Mouse (Mus musculus): ENCODE data around the gene Tgm2.

Tgm2 gene

DNA sequence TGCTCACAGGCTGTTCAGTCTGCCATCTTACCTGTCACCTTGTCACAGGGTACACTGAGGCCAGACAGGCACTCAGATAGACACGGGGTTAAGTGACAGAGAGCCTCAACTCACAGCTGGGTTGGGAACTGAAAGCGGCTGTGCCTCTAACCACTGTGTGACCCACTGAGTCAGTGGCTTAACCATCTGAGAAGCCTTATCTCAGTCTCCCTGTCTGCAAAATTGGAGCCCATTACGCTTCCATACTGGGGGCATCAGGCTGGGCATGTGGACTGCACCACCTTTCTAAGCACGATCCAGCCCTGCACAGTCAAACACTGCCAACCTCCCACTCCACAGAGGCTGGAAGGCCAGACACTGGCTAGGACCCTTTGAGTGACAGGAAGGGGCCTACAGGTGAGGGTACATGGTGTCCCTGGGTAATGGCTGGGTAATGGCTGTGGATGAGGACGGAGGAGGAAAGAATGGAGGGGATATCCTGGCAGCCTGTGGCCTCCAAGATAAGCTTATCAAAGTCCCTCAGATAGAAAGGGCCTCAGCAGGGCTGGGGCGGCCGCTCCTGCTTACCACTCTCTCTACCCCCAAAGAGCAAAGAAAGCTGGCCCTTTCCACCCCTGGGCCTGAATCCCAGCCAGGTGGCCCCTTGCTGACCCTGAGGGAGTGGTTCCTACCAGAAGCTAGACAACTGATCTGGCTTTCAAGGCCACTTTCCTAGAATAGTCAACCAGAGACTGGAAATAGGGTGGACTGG, 4.4 kb downstream of the Tgm2 start:
- no peak for DNase-seq (ENCODE audit: low read depth, low spot score)

DNA sequence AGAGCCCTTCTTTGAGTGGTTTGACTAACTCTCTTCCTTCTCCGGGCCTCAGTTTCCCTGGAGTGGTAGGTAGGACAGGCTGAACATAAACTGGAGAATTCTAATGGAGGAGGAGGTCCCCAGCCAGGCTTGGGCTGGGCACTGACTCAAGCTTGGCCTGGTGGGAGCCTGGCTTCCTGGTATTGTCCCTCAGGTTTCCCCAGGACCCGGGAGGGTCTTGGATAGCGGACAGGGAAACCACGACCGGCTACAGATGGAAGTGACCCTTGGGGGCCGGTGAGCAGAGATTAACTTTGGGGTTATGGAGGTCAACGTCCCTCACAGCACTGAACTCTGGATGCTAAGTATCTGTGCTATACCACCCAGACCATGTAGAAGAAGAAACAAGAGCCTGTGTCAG, 5.0 kb downstream of the Tgm2 start:
- no peak for DNase-seq (ENCODE audit: low read depth, low spot score)

DNA sequence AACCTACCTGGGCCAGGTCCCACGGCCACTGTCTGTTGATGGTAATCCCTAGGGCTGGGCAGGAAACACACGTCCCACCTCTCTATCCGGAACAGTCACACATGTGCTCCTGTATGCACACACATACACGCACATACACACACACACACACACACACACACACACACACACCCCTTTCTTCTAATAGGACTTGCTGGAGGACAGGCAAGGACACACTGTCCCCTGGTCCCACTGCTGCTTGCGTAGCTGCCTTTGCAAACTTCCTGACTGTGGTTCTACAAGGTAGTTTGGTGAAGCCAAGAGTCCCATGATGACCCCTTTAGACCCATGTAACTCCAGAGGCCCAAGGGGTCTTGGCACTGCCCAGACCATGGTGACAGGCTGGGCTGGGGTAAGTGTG, 5.6 kb downstream of the Tgm2 start:
- DNase-seq (ENCODE audit: low read depth, low spot score) = no peak

DNA sequence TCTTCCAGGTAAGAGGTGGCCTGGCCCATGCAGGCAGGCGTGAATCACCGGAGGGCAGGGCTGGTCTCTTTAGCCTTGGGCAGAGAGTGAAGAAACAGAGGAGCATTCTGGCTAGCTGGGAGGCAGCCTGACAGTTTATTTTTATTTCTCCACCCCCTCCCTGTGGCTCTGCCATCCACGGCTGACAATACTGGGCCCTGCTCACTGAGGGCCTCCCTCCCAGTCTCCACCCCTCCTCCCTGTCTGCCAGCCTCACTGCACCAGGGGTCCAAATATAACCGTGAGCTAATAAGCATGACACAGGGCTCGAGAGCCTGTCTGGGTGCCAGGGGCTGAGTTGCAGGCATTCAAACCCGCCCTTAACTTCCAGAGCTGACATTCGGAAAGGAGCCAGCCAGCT, 6.6 kb downstream of the Tgm2 start:
- no peak for DNase-seq (ENCODE audit: low read depth, low spot score)

DNA sequence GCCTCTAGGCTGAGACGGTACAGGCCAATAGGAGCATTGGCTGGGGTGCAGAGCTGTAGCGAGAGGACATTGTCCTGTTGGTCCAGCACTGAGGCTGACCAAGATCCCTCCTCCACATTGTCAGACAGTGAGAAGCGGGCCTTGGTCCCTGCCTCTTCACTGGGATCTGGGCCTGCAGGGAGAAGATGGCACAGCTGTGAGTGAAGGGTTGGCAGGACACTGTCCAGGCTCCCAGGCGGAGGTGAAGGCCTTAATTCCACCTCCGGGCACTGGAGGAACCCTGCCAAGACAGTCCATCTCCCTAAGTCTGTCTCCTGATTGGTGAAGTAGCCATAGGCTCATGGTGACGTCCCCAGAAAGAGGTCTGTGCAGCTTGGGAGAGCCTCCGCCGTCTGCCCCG, 7.5 kb downstream of the Tgm2 start:
- DNase-seq (ENCODE audit: low read depth, low spot score) = no peak

DNA sequence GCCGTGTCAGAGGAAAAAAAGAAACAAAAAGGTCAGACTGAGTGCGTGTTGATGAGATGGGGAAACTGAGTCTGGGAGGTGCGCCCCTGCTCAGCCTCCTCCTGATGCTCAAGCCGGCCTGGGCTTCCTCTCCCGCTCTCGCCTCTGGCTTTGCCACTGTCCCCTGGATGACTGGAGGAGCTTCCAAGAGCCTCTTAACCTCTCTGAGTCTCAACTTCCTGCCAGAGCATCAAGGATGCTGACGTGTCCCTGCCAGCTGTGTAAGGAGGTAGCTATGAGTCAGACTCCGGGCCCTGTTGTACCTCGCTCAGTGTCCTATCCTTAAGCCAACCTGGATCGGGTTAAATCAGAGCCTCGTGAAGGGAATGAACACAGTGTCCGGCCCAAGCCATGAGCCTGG, 8.5 kb downstream of the Tgm2 start:
- DNase-seq (ENCODE audit: low read depth, low spot score) = no peak

DNA sequence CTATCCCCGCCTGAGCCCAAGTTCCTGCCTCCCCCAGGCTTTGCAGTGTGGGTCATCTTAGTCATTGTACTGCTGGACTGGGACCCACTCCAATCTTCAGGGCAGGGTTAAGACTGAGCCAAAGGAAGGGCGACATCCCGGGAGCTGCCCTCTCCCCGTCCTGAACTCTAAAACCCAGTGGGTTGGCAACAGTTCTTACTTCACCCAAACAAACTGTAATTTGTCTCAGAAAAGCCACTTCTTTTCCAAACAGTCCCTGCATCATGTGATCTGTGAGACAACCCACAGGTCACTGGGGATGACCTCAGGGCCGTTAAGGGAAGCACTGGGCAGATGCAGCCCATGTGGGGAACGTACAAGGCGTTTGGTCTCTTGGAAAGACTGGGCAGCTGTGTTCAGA, 10.0 kb downstream of the Tgm2 start:
- DNase-seq (ENCODE audit: low read depth, low spot score) = no peak

DNA sequence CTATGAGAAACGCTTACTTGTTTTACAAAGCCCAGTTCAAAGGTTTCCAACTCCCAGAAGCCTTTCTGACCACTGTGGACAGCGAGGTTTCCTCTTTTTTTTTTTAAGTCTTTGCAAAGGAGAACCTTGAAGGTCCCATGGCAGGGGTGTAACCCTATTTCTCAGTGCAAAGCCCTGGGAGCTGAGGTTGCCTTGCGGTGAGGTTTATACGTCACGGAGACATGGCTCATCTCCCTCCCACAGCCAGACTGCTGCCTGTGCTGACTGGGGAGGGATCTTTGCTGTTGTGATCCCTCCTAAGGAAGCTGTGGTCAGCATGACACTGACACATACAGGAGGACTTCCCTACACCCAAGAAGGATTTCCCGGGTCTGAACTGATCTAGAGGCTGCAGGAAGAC, 13.2 kb downstream of the Tgm2 start:
- DNase-seq (ENCODE audit: low read depth, low spot score) = peak; percentile 55

DNA sequence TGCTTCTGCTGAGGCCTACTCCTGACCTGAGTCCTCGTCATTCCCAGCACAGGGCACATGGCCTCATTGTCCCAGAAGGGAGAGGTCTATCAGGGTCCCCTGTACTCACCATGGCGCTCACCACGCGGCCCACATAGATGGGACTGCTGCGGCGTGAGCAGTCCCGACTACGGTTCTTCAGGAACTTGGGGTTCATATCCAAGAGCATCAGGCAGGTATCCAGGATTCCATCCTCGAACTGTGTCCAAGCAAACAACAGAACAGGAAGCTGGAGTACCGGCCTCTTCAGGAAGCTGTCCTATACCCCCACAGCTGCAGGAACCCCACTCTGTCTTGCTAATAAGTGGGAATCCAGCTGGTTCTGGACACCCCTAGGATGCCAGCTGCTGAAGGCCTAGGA, 13.9 kb downstream of the Tgm2 start:
- DNase-seq (ENCODE audit: low read depth, low spot score) = no peak

DNA sequence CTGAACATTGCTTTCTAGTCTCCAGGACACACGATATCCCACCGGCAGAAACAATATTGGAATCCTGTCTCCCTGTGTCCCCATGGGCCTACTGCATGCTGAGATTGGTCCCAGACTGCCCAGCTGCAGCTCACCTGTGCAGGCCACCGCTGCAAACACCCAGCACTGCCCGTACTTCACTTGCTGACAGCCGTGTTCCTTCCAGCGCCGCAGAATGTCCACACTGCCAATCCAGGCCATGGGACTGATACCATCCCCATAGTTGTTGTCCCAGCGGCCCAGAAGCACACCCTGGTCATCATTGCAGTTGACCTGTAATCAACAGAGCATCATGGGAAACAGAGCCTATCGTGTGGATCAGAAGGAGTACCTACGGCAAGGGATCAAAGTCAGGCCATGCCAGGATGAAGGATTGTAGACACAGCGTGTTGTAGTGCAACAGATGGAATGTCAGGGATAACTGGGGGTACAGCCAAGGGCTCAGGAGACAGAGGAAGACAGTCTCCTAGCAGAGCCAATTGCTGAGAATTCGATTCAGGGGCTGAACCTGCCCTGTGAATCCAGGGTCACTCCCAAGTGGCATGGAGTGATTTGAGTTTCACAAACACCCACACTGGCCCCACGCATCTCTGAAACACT, 14.9 kb downstream of the Tgm2 start:
- no peak for DNase-seq (ENCODE audit: low read depth, low spot score)

DNA sequence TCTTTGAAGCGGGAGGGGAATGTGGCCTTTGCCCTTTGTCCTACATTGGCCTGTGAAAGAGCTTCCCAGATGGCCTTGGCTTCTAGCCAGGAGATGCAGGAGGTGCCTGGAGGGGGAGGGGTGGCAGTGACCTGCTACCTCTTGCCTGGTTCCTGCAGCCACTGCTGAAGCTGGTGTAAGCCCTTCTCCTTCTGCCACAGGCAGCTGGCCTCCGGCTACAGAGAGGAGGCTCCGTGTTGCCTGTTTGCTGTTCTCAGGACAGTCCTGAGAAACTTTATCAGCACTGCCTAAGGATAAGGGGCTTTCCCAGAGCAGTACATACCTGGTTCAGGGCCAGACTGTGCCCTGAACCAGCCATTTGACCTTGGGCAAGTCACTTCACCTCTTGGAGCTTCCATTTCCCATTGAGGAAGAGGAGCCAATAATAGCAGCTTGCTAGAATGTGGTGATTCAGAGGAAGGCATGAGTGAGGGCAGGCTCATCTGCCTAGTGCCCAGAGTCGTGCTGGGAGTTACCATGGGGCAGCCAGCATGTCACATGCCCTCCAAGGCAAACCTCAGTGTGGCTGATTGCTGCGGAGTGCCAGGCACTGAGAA, 15.7 kb downstream of the Tgm2 start:
- no peak for DNase-seq (ENCODE audit: low read depth, low spot score)

DNA sequence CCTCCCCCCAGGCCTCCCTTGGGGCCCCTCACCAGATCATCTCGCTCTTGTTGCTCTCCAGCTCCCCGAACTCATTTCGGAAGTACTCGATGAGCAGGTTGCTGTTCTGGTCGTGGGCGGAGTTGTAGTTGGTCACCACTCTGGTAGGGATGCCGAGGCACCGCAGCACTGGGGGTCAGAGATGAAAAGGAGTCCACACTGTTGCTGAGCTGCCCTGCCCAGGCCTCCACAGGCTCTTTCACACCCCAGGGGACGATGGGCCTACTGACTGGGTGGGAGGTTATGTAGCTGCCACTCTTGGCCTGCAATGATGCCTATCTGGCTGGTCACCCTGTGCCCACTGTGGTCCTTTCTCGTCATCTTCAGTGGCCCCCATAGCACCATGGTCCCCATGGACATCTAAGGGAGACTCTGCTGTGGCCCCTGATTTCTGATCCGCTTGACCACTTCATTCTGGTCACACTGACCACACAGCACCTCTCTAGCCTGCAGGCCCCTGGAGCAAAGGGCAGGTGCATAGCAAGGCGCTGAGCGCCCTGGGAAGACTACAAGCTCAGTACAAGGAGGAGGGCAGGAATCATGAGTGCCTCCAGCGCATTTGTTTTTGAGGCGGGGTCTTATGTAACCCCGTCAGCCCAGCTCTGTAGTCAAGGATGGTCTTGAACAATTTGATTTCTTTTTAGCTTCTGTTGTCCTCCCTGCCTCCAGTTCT, 16.8 kb downstream of the Tgm2 start:
- no peak for DNase-seq (ENCODE audit: low read depth, low spot score)

DNA sequence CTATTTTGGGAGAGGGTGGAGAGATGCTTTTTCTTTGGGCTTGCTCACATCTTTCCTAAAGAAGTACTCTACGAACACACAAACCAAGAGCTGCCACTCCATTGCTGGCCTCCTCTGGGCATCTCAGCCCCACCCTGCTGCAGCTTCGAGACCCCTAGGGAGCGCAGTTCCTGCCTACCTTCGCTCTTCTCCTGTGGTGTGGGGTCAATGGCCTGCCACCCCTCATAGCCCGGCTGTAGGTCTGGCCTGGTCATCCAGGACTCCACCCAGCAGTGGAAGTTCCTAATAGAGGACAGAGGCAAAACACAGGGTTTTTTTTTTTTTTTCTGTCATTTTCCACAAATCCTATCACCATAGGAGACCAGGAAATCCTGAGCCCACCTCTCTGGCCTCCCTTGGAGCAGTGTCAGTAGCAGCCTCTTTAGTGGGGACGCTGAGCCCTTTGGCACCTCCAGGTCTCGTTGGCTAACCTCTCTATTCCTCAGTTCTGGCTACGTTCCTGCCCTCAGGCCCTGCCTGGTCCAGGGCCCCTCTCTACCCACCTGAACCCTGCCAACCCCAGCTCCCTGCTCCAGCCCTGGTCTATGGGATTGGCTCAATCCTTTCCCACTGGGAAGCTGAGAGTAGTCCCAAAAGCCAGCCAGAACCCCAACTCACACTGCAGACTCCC, 17.6 kb downstream of the Tgm2 start:
- no peak for DNase-seq (ENCODE audit: low read depth, low spot score)

DNA sequence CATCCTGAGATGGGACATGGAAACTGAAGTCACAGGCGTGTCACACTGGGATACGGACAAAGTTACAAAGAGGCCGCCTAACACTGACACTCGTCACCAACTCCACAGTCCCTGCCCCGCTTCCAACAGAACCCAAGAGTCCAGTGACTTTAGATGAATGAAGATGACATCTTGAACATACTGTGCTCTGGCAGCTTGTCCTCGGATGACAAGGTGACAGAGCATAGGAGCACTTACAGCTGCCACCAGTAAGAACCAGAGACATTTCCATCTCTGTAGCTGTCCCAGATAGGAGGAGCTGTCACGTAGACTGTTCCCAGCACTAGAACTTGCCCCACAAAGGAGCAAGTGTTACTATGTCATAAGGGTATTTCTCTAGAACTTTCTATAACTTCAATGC, 18.4 kb downstream of the Tgm2 start:
- DNase-seq (ENCODE audit: low read depth, low spot score) = no peak

DNA sequence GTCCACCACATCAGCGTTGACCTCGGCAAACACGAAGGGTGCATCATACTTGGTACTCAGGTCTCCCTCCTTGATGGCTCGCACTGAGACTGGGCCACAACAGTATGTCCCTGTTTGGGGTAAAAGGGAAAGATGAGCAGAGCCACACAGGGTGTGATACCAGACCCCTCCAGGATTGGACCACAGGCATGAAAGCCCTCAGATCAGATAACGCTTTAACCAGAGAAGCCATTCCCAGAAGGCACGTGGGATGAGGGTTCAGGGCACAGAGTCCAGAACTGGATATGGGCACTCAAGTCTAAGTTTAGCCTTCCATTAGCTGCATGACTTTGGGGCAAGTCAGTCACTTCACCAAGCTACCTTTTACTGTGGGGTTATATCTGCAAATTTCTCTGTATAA, 19.0 kb downstream of the Tgm2 start:
- DNase-seq (ENCODE audit: low read depth, low spot score) = no peak

DNA sequence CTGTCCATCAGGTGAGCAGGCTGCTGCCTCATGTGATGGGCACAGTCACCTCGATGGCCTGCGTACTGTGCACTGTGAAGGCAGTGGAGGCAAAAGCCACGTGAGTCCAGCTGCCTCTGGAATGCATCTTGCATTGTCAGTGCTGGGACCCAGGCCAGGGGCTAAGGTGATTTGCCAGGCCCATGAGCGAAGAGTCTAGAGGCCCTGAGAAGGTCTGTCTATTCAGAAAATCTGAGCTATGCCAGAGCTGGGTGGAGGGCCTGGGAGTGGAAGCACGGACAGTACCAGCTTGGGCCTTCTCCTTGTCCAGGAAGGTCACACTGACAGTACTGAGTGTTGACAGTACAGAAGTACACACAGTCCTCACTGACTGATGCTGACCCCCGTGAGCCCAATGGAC, 23.4 kb downstream of the Tgm2 start:
- DNase-seq (ENCODE audit: low read depth, low spot score) = no peak

DNA sequence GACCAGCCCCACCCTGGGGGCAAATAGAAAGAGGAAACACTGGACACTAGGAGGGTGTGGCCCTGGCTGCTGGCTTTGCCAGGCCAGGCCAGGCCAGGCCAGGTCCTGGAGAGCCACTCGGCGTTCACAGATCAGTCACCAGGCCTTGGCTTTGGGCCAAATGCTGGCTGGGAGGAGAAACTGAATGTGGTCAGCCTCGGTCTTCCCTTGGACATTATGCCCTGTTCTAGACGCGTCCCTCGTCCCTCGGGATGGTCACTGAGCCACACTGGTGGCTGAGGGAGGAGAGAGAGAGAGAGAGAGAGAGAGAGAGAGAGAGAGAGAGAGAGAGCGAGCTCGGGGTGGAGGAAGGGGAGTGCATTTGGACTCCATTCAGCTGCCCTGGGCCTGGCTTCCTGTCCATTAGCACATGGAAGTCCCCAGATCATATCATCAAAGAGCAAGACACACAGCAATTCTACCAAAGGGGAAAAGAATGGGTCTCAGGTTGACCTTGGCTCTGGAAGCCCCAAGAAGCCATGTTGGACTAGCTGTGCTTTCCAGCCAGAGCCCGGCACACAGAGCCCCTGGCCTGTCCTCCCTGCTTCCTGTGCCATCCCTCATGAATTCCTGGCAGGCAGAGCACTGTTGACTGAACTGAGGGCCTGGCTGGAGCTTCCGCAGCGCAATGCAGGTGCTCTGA, 24.4 kb downstream of the Tgm2 start:
- DNase-seq (ENCODE audit: low read depth, low spot score) = no peak

DNA sequence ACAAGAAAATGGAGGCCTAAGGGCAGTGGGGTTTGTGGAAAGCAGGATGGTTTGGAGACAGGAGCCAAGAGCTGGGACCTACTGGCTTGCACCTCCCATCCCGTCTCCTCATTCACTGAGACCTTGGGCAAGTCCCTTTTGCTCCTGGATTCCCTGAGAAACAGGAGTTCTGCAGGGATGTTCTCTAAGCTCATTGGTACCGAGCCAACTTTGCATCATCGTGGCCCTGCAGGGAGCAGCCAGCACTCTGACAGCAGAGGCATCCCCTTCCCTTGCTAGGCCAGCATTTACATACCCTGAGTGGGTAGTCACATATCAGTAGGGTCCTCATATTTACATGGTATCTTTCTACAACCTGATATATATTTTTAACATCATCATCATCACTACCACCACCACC, 25.4 kb downstream of the Tgm2 start:
- no peak for DNase-seq (ENCODE audit: low read depth, low spot score)

DNA sequence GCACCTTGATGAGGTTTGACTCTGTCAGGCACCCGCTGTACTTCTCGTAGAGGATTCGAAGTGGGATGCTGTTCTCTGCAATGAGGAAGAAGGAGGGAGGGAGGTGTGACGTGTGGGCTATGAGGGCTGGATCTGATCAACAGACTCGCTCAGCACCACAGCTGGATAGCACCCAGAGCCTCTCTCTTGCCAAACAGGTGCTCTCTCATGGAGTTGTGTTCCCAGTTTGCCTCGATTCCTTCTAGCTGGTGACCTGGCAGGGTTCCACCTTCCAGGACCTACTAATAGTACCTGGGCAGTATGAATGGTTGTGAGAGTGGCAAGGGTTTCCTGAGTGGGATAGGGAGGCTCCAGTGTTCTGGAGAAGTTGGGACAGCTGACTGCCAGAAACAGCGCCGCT, 26.0 kb downstream of the Tgm2 start:
- DNase-seq (ENCODE audit: low read depth, low spot score) = no peak

DNA sequence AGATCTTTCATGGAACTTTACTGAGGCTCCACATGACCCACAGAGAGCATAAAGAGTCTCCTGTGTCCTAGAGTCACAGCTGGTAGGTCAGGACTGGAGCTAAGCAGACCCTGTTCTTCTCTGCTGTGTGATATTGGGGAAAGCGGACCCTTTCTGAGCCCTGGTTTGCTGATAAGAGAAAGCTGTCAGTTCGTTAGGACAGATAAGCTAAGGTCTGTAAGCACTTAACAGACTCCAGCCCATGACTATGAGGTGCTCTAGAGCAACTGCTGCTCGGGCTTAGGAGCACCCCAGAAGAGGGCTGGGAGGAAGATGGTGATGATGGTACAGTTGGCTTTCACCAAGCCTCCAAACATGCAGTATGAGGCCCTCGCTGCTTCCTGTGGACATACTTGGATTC, 27.1 kb downstream of the Tgm2 start:
- no peak for DNase-seq (ENCODE audit: low read depth, low spot score)

DNA sequence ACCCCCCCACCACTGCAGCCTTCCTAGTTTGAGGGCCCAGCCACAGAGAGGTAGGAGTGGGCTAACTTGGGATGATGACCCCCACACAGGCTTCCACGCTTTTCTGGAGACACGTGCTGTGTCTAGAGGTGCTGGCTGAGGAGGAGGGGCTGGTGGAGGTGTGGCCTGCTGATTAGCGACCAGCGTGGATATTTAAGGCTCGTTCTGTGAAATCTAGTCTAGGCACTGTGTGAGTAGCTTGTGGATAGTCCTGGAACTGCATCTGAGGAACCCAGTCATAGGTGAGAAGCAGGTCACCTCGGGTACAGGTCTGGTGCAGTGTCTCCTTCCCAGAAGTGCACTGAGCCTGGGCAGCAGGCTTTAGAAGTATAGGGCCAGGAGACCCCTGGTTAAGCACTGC, 29.6 kb downstream of the Tgm2 start:
- peak; percentile 4 for DNase-seq (ENCODE audit: low read depth, low spot score)

Data from CD4-positive, CD25-positive, alpha-beta regulatory T cell, adult 2 months (primary cell).